Mouse (Mus musculus): ENCODE results near the gene Fcer1a.
"Not testable (repeated sequence)": the region's sequence is repeated elsewhere in the genome, so short reads cannot be mapped to it uniquely, and the experiment has no call there.

The Fcer1a gene

GRCm38 (mm10) chr1:173227081-173227480 is at the start of gene Fcer1a:
TSS of gene Fcer1a (minus strand) at chr1:173227214.
- DNase-seq (ENCODE audit: low spot score) = no peak

GRCm38 (mm10) chr1:173265701-173266100 is 38.7 kb upstream of the Fcer1a start, which contains the start of gene Olfr418:
TSS of gene Olfr418 (plus strand) at chr1:173266001.
- no peak for DNase-seq (ENCODE audit: low spot score)

- no peak for DNase-seq (ENCODE audit: low spot score)
These were observed 22.9 kb upstream of the Fcer1a start for GRCm38 (mm10) chr1:173249888-173250287.

- DNase-seq (ENCODE audit: low spot score) = not testable (repeated sequence)
These were observed 10.0 kb upstream of the Fcer1a start for GRCm38 (mm10) chr1:173237004-173237403.

GRCm38 (mm10) chr1:173216481-173216880 is 10.5 kb downstream of the Fcer1a start:
- no peak for DNase-seq (ENCODE audit: low spot score)

GRCm38 (mm10) chr1:173212092-173212491 is 14.9 kb downstream of the Fcer1a start, which contains the start of gene Olfr1404:
TSS of gene Olfr1404 (plus strand) at chr1:173212392.
- DNase-seq (ENCODE audit: low spot score) = no peak

GRCm38 (mm10) chr1:173197508-173197907 is 29.5 kb downstream of the Fcer1a start, which contains the start of gene Olfr218:
TSS of gene Olfr218 (plus strand) at chr1:173197808.
- DNase-seq (ENCODE audit: low spot score) = no peak

- no peak for DNase-seq (ENCODE audit: low spot score)
These were observed 30.7 kb downstream of the Fcer1a start for GRCm38 (mm10) chr1:173196359-173196758.

GRCm38 (mm10) chr1:173192059-173192458 is 35.0 kb downstream of the Fcer1a start:
- no peak for DNase-seq (ENCODE audit: low spot score)

GRCm38 (mm10) chr1:173190540-173190939 is 36.5 kb downstream of the Fcer1a start, which contains the start of gene Olfr1406:
TSS of gene Olfr1406 (minus strand) at chr1:173190640.
- DNase-seq (ENCODE audit: low spot score) = no peak

GRCm38 (mm10) chr1:173174154-173174842 is 52.7 kb downstream of the Fcer1a start:
- no peak for DNase-seq (ENCODE audit: low spot score)
